Mouse (Mus musculus) induced T-regulatory cell, adult 2 months (primary cell): ENCODE data around the gene Macrod1.

Experiments
- DNase-seq: peaks from one replicate; pipeline ENCODE4 v3.0.0-alpha.2; 2012; ENCODE audit warnings: low read depth

Gene Macrod1

GRCm38 (mm10) chr19:7116038-7116731 is 59.6 kb downstream of the Macrod1 start:
- DNase-seq: peak; percentile 46

GRCm38 (mm10) chr19:7117141-7117540 is 60.5 kb downstream of the Macrod1 start:
- DNase-seq: no peak

- peak; percentile 48 for DNase-seq
Observed at GRCm38 (mm10) chr19:7117653-7118307, 61.2 kb downstream of the Macrod1 start.

GRCm38 (mm10) chr19:7121252-7121651 is 64.6 kb downstream of the Macrod1 start:
- no peak for DNase-seq

GRCm38 (mm10) chr19:7122277-7122676 is 65.7 kb downstream of the Macrod1 start:
- DNase-seq: no peak

- DNase-seq: no peak
Observed at GRCm38 (mm10) chr19:7122698-7123306, 66.2 kb downstream of the Macrod1 start.

- DNase-seq: no peak
Observed at GRCm38 (mm10) chr19:7125526-7126156, 69.0 kb downstream of the Macrod1 start.

GRCm38 (mm10) chr19:7126209-7126608 is 69.6 kb downstream of the Macrod1 start:
- no peak for DNase-seq

GRCm38 (mm10) chr19:7126933-7127332 is 70.3 kb downstream of the Macrod1 start:
- DNase-seq: no peak

GRCm38 (mm10) chr19:7128551-7129475 is 72.2 kb downstream of the Macrod1 start:
- DNase-seq: no peak

GRCm38 (mm10) chr19:7130317-7130716 is 73.7 kb downstream of the Macrod1 start:
- DNase-seq: no peak

- DNase-seq: no peak
Observed at GRCm38 (mm10) chr19:7133436-7133835, 76.8 kb downstream of the Macrod1 start.

GRCm38 (mm10) chr19:7134631-7135091 is 78.1 kb downstream of the Macrod1 start:
- DNase-seq: no peak

GRCm38 (mm10) chr19:7135525-7135924 is 78.9 kb downstream of the Macrod1 start:
- DNase-seq: no peak

GRCm38 (mm10) chr19:7136016-7136415 is 79.4 kb downstream of the Macrod1 start:
- no peak for DNase-seq

GRCm38 (mm10) chr19:7136714-7137498 is 80.3 kb downstream of the Macrod1 start:
- no peak for DNase-seq

- no peak for DNase-seq
Observed at GRCm38 (mm10) chr19:7138327-7138726, 81.7 kb downstream of the Macrod1 start.

- no peak for DNase-seq
Observed at GRCm38 (mm10) chr19:7139321-7139720, 82.7 kb downstream of the Macrod1 start.

- no peak for DNase-seq
Observed at GRCm38 (mm10) chr19:7140373-7140772, 83.8 kb downstream of the Macrod1 start.

- DNase-seq: no peak
Observed at GRCm38 (mm10) chr19:7140856-7141421, 84.3 kb downstream of the Macrod1 start.
